Mouse (Mus musculus): ENCODE measurements around the gene Lin7c. TPM values are rescaled to one million over a fixed set of nuclear protein-coding genes. Genes with fewer than 3 reads are reported as not detected.
A peak's percentile ranks its signal among the peaks of the same experiment; 100 is the strongest.
"Not testable (repeated sequence)": the region's sequence is repeated elsewhere in the genome, so short reads cannot be mapped to it uniquely, and the experiment has no call there.

Gene Lin7c
- 100 to 1,000 TPM; 115 to 121 TPM for total RNA-seq (2021)
- long read RNA-seq, full-length matches to known transcripts, result 148 of 158 reads
- long read RNA-seq, partial matches to known transcripts, result 2 of 158 reads
- long read RNA-seq, other reads (novel, unspliced or antisense), result 8 of 158 reads

- DNase-seq (ENCODE audit: low spot score in 2 of 2), result peak; percentile 94 to 96
Observed at GRCm38 (mm10) chr2:109890597-109890996, at the start of gene Lin7c. Gene Lin7c (plus strand): TSS chr2:109890853.

DNA sequence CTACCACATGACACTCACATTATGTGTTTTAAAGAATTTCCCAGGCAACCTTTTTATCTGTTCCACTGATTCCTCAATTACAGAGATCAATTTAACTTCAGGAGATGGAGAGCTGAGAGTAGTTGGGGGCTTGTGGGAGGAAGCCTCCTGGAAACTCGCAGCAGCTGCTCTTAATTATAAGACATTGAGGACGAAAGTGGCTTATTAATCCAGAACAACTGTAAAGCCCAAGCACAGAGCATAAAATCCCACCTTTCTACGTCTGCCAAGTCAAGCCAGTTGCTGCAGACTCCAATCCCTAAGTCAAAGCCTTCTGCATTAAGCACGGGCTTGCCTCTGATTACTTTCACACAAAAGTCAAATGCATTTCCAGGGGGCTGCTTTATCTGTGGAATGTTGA is 44.3 kb upstream of the Lin7c start:
- no peak for DNase-seq (ENCODE audit: low spot score in 2 of 2)

- DNase-seq (ENCODE audit: low spot score in 2 of 2), result no peak
Observed at GRCm38 (mm10) chr2:109848305-109848704, 42.3 kb upstream of the Lin7c start.

DNA sequence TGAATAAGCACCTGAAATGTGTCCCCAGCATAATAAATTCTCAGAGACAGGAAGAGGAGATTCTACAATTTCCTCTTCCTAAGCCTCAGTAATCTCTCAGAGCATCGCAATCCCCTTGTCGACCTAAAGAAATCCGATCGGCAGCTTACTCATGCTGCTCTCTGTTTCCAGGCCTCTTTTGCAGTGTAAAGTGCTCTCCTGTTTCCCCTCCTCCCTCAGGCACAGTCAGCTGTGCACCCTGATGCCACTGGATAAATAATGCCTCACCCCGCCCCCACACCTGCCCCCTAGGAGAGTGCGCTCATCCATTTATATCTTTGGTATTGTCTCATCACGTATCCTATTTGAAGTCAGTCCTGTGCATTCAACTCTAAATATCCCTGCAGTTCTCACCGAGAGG is 41.9 kb upstream of the Lin7c start:
- DNase-seq (ENCODE audit: low spot score in 2 of 2), result no peak

GRCm38 (mm10) chr2:109855601-109856000 is 35.1 kb upstream of the Lin7c start:
- DNase-seq (ENCODE audit: low spot score in 2 of 2), result peak in 1 of 2 experiments; percentile 44

DNA sequence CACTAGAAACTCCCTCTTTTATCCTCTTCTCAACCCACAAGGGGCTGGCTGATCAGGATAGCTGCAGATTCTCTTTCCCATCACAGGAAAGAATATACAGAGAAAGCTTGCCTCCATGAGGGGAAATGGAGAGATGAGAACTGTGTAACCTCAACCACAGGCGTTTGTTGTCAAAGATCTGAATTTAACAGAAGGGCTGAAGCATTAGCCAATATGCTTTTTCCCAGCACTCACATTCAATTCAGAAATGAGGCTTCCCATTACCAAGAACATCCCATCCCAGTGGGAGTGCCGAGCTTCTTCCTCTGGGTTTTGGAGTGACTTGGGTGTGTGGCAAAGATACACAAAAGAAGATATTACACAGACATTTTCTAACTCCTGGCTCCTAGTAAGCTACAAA is 31.0 kb upstream of the Lin7c start:
- peak in 1 of 2 experiments; percentile 52 for DNase-seq (ENCODE audit: low spot score in 2 of 2)

GRCm38 (mm10) chr2:109860832-109861231 is 29.8 kb upstream of the Lin7c start:
- DNase-seq (ENCODE audit: low spot score in 2 of 2), result no peak

GRCm38 (mm10) chr2:109879429-109879828 is 11.2 kb upstream of the Lin7c start:
- not testable (repeated sequence) for DNase-seq (ENCODE audit: low spot score in 2 of 2)

DNA sequence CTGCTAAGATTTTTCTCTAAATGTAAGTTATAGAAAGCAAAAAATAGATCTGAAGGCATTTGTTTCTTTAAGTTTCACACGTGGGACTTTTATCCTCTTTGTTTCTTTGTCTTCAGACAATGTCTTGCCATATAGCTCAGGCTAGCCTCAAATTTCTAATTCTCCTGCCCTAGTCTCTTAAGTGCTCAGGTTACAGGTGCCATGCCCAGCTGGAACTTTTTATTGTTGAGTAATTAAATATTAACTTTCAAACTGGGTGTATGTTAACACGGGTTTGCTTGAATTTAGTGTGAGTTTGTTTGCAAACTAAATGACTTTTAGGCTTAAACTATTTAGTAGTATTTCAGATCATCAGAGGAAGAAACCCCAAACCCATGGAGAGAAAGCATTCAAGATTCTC is 9.5 kb upstream of the Lin7c start:
- DNase-seq (ENCODE audit: low spot score in 2 of 2), result no peak

GRCm38 (mm10) chr2:109881625-109882024 is 9.0 kb upstream of the Lin7c start:
- no peak for DNase-seq (ENCODE audit: low spot score in 2 of 2)

- peak; percentile 39 to 85 for DNase-seq (ENCODE audit: low spot score in 2 of 2)
Observed at GRCm38 (mm10) chr2:109884106-109884505, 6.5 kb upstream of the Lin7c start.

DNA sequence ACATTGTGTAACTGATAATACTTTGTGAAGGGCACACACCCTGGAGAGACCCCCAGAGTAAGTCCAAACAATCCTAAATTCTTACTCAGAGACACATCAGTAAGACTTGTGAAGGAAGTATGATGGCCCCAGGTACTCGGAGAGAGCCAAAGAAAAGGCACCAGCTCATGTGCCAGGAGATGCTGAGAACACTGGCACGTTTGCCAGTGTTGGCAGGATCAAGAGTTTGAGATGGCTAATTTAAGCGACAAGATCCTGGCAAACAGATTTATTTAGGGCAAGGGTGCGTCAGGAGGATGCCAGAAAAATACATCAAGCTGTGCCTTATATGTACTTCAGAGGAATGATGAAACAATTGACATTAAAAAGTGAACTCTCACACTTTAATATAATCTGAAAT is 6.1 kb upstream of the Lin7c start:
- no peak for DNase-seq (ENCODE audit: low spot score in 2 of 2)

DNA sequence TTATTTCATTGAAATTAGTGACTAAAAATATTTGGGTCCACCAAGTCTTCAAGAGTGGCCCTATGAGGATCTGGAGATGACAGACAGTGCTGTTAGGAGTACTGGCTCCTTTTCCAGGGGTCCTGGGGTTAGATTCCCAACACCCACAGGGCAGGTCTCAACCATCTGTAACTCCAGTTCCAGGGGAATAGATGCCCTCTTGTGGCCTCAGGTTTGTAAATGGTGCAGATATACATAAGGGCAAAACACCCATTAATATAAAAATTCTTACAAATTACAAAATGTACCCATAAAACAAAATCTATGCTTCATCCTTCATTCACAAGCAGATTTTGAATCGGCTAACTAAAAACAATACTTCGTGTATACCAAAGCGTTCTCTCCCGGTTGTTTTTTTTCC is 585 bp upstream of the Lin7c start:
- no peak for DNase-seq (ENCODE audit: low spot score in 2 of 2)

DNA sequence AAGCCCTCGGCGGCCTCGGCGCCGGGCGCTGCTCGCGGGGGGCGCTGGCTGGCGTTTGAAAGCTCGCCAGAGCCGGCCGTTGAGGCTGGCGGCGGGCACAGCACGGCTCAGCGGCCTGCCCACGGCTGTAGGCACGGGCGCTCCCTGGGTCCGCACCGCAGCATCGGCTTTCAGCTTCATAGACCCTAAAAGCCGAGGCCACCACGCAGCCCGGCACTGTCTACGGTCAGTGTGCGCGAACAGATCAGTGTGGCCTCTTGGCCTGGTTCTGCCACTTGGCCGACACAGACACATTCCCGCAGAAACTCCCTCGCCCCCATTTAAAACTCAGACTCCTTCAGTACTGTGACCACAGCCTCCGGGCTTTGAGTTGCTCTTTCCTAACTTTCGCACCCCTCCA is 378 bp downstream of the Lin7c start:
- DNase-seq (ENCODE audit: low spot score in 2 of 2), result peak in 1 of 2 experiments; percentile 28

DNA sequence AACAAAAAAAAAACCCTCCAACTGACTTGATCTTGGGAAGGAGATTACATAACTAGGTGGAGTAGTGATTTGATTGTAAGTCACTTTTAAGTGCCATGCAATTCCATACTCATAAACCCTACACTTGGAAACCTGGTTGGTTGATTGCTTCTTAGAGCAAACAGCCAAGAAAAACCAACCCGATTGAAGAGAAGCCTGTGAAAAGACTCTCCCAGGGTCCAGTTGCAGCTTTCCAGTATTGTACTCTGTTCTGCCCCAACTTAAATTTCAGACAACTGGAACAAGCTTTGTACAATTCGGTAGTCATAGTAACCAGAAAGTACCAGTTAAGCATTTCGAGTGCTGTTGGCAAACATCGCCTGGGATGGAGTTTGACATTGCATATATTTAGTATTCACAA is 818 bp downstream of the Lin7c start:
- peak in 1 of 2 experiments; percentile 46 for DNase-seq (ENCODE audit: low spot score in 2 of 2)

DNA sequence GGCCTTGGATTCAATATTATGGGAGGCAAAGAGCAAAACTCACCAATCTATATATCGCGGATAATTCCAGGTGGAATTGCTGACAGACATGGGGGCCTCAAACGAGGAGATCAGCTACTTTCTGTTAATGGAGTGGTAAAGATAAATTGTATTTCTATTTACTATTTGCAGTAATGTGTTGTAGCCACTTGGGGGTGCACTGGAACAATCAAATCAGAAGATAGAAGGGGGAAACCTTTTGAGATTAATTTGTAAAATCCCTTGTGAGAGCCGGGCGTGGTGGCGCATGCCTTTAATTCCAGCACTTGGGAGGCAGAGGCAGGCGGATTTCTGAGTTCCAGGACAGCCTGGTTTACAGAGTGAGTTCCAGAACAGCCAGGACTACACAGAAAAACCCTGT is 5.7 kb downstream of the Lin7c start:
- peak in 1 of 2 experiments; percentile 31 for DNase-seq (ENCODE audit: low spot score in 2 of 2)

- DNase-seq (ENCODE audit: low spot score in 2 of 2), result no peak
Observed at GRCm38 (mm10) chr2:109902869-109903268, 12.2 kb downstream of the Lin7c start.

- DNase-seq (ENCODE audit: low spot score in 2 of 2), result peak; percentile 81 to 96
Observed at GRCm38 (mm10) chr2:109904171-109904821, 13.6 kb downstream of the Lin7c start.

GRCm38 (mm10) chr2:109909122-109909521 is 18.5 kb downstream of the Lin7c start:
- DNase-seq (ENCODE audit: low spot score in 2 of 2), result no peak

DNA sequence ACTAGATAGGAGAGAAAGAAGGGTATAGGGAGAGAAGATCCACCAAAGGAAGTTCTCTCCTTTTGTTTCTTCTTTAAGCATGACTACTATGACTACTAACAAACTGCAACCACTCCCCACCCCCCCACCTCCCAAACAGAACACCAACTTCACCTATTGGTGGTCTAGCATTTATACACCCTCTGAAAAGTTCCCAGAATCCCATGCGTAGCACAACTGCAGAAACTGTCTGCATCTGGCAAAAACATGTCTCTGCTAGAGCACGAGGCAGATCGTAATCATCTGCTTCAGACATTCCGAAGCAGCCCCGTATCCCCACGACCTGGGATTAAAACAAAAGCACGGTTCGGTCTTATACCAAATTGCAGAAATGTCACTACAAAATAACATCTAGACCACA is 21.6 kb downstream of the Lin7c start:
- DNase-seq (ENCODE audit: low spot score in 2 of 2), result no peak

- no peak for DNase-seq (ENCODE audit: low spot score in 2 of 2)
Observed at GRCm38 (mm10) chr2:109912766-109913165, 22.1 kb downstream of the Lin7c start.

DNA sequence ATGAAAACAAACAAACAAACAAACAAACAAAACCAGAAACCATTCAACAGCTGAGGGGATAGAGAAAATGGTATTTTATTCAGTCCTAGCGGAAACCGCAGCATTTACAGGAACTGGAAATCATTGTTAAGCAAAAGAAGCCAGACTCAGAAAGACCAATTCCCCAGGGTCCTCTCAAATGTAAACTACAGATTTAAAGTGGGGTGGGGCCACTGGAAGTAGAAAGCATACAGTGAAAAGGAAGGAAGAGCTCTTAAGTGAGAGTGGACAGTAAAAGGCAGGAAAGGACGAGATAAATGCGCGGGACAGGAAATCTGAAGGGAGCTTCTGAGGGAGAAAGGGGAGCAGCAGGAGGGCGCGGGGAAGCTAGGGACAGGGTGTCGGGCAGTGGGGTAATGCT is 22.6 kb downstream of the Lin7c start:
- DNase-seq (ENCODE audit: low spot score in 2 of 2), result no peak

GRCm38 (mm10) chr2:109914601-109915000 is 23.9 kb downstream of the Lin7c start:
- no peak for DNase-seq (ENCODE audit: low spot score in 2 of 2)

Measured in layer of hippocampus, adult 18-20 months (tissue).